In genomic region chr5:136296911-136297310, GRCm38 (mm10) we compare ENCODE assay signal across 21 mouse cellular contexts. TPM values are rescaled to one million over a fixed set of nuclear protein-coding genes. Genes with fewer than 3 reads are reported as not detected.
A peak's percentile ranks its signal among the peaks of the same experiment; 100 is the strongest.
DNase-seq lines count a peak whose midpoint lies in the region; ATAC-seq and TF ChIP-seq lines count a peak whose summit lies in the region.
"Had no signal": no experiment of that assay in that cellular context is flagged by ENCODE, and none has a peak within 500 bp of the region (broad histone marks: within the 10 kb centered on the region; RNA-seq: fewer than 3 reads in every experiment).

No protein-coding gene starts in this region.

- 0 out of 2 replicates have a peak overlapping the region, but pooled peaks have one; percentile 23 for H3K27ac ChIP-seq in hindbrain, embryonic 13.5 days
- no peak overlapping the region for H3K27ac ChIP-seq in hindbrain, embryonic 10.5 days
- H3K27ac ChIP-seq in forebrain, postnatal 0 days (ENCODE audit: low read depth, low read length), result no peak overlapping the region
- no peak overlapping the region for H3K27ac ChIP-seq in intestine, postnatal 0 days (ENCODE audit: low read depth, low read length)
- H3K27ac ChIP-seq: embryonic facial prominence, embryonic 10.5 days; limb, embryonic 15.5 days; liver, embryonic 15.5 days; macrophage; stomach, embryonic 15.5 days had no signal

- H3K9ac ChIP-seq in hindbrain, embryonic 13.5 days, result no peak overlapping the region
- no peak overlapping the region for H3K9ac ChIP-seq in forebrain, postnatal 0 days
- no peak overlapping the region for H3K9ac ChIP-seq in intestine, postnatal 0 days (ENCODE audit: low read depth, low read length)
- H3K9ac ChIP-seq: heart, embryonic 12.5 days; limb, embryonic 15.5 days; liver, embryonic 15.5 days; midbrain, embryonic 12.5 days; stomach, embryonic 15.5 days had no signal

- 37% methylated on average over 4 of the region's 4 CpGs for WGBS in hindbrain, embryonic 13.5 days
- 89% methylated on average over 4 of the region's 4 CpGs for WGBS in hindbrain, embryonic 10.5 days
- WGBS in forebrain, postnatal 0 days, result 26% methylated on average over 4 of the region's 4 CpGs
- WGBS in intestine, postnatal 0 days, result 90% methylated on average over 4 of the region's 4 CpGs

- H3K4me2 ChIP-seq in hindbrain, embryonic 13.5 days, result no peak overlapping the region
- H3K4me2 ChIP-seq in forebrain, postnatal 0 days (ENCODE audit: low read depth), result no peak overlapping the region
- H3K4me2 ChIP-seq in intestine, postnatal 0 days (replicated peaks; ENCODE audit: low read depth), result no peak overlapping the region
- H3K4me2 ChIP-seq: heart, embryonic 12.5 days; limb, embryonic 15.5 days; liver, embryonic 15.5 days; midbrain, embryonic 12.5 days; stomach, embryonic 15.5 days had no signal

- H3K27me3 ChIP-seq in hindbrain, embryonic 13.5 days, result no peaks in the 10 kb centered on the region
- no peaks in the 10 kb centered on the region for H3K27me3 ChIP-seq in hindbrain, embryonic 10.5 days (ENCODE audit: insufficient read depth, poor library complexity, severe bottlenecking)
- no peaks in the 10 kb centered on the region for H3K27me3 ChIP-seq in forebrain, postnatal 0 days (ENCODE audit: insufficient read depth, low read length)
- no peaks in the 10 kb centered on the region for H3K27me3 ChIP-seq in intestine, postnatal 0 days (replicated peaks; ENCODE audit: control insufficient read depth, insufficient read depth, low read length)
- H3K27me3 ChIP-seq: CH12.LX; heart, embryonic 12.5 days; limb, embryonic 15.5 days; liver, embryonic 15.5 days; midbrain, embryonic 12.5 days; stomach, embryonic 15.5 days had no signal

- no peak for DNase-seq in hindbrain, embryonic 10.5 days (ENCODE audit: low spot score)
- DNase-seq in Muller cell, postnatal 12 days (ENCODE audit: inconsistent ontology term), result peak; percentile 86
- peak; percentile 31 for DNase-seq in forebrain, postnatal 0 days
- peak; percentile 22 for DNase-seq in retina, embryonic 14.5 days (ENCODE audit: low spot score)
- no peak for DNase-seq in heart, adult 18-20 months
- DNase-seq: cerebellum, adult 2 months; gastrocnemius, adult 2 months; heart, postnatal 14 days; right cerebral cortex, postnatal 25 days; thymus, adult 18-20 months; thymus, postnatal 4 days had no signal

- no peaks in the 10 kb centered on the region for H3K9me3 ChIP-seq in hindbrain, embryonic 13.5 days
- H3K9me3 ChIP-seq in hindbrain, embryonic 10.5 days, result no peaks in the 10 kb centered on the region
- H3K9me3 ChIP-seq in forebrain, postnatal 0 days (ENCODE audit: low read length), result no peaks in the 10 kb centered on the region
- no peaks in the 10 kb centered on the region for H3K9me3 ChIP-seq in intestine, postnatal 0 days (ENCODE audit: control insufficient read depth)
- H3K9me3 ChIP-seq: embryonic facial prominence, embryonic 10.5 days; heart, embryonic 12.5 days; limb, embryonic 15.5 days; liver, embryonic 15.5 days; midbrain, embryonic 12.5 days; stomach, embryonic 15.5 days had no signal

- H3K4me3 ChIP-seq in hindbrain, embryonic 13.5 days, result no peak overlapping the region
- no peak overlapping the region for H3K4me3 ChIP-seq in hindbrain, embryonic 10.5 days
- H3K4me3 ChIP-seq in forebrain, postnatal 0 days (ENCODE audit: low read depth, low read length), result no peak overlapping the region
- no peak overlapping the region for H3K4me3 ChIP-seq in intestine, postnatal 0 days (ENCODE audit: low read depth, low read length)
- H3K4me3 ChIP-seq: embryonic facial prominence, embryonic 10.5 days; gastrocnemius, adult 2 months; heart, embryonic 12.5 days; limb, embryonic 15.5 days; liver, embryonic 15.5 days; midbrain, embryonic 12.5 days; stomach, embryonic 15.5 days had no signal

- TF ChIP-seq CTCF in forebrain, postnatal 0 days (IDR thresholded peaks at IDR 0.05; ENCODE audit: low read depth), result no peak
- no peak for TF ChIP-seq CTCF in intestine, postnatal 0 days (IDR thresholded peaks at IDR 0.05; ENCODE audit: low read depth)

- H3K36me3 ChIP-seq in hindbrain, embryonic 13.5 days, result peaks cover 47% of the 10 kb centered on the region
- peaks cover 98% of the 10 kb centered on the region for H3K36me3 ChIP-seq in hindbrain, embryonic 10.5 days
- H3K36me3 ChIP-seq in forebrain, postnatal 0 days (ENCODE audit: insufficient read depth), result peaks cover 26% of the 10 kb centered on the region; the same call in 1 of the 2 replicates
- peaks cover 33% of the 10 kb centered on the region for H3K36me3 ChIP-seq in intestine, postnatal 0 days (ENCODE audit: control insufficient read depth, insufficient read depth)

- peak; percentile 74 for ATAC-seq in hindbrain, embryonic 13.5 days (ENCODE audit: low FRiP score)
- ATAC-seq in forebrain, postnatal 0 days, result peak; percentile 36; the same call in 1 of the 2 replicates
- ATAC-seq in intestine, postnatal 0 days, result no peak

- H3K4me1 ChIP-seq in hindbrain, embryonic 13.5 days (replicated peaks), result peaks cover 52% of the 10 kb centered on the region
- no peaks in the 10 kb centered on the region for H3K4me1 ChIP-seq in hindbrain, embryonic 10.5 days (replicated peaks)
- peaks cover 16% of the 10 kb centered on the region for H3K4me1 ChIP-seq in forebrain, postnatal 0 days (ENCODE audit: insufficient read depth)
- no peaks in the 10 kb centered on the region for H3K4me1 ChIP-seq in intestine, postnatal 0 days (replicated peaks; ENCODE audit: control insufficient read depth, insufficient read depth, low read length)
- H3K4me1 ChIP-seq: embryonic facial prominence, embryonic 10.5 days; limb, embryonic 15.5 days; liver, embryonic 15.5 days; stomach, embryonic 15.5 days had no signal

RNA-seq across cellular contexts. Expression of gene Sh2b2, which starts 50.6 kb away (rescaled TPM):
- polyA plus RNA-seq in hindbrain, embryonic 13.5 days (2015; fragmentation: Nextera tagmentation; extraction: Ambion mirVana), result 22.2 and 25.5 TPM in 2 replicates
- polyA plus RNA-seq in hindbrain, embryonic 10.5 days (2016; fragmentation: Nextera tagmentation; extraction: Ambion mirVana), result 14.1 and 17.3 TPM in 2 replicates
- total RNA-seq in forebrain, postnatal 0 days (2014; rRNA removed), result 38.4 and 43.8 TPM in 2 replicates
- 21.0 and 22.7 TPM in 2 replicates for polyA plus RNA-seq in forebrain, postnatal 0 days (2015; fragmentation: Nextera tagmentation; extraction: Ambion mirVana)
- 1 to 10 TPM; 1.0 to 2.0 TPM for total RNA-seq in heart, adult 18-20 months (2021)
- polyA plus RNA-seq in intestine, postnatal 0 days (2015; fragmentation: Nextera tagmentation; extraction: Ambion mirVana), result 1.0 and 1.1 TPM in 2 replicates

Comparison
In these comparisons a context has a peak if more than half of its experiments do, and no peak if none do; other contexts are left out.
1. DNase-seq: peak in Muller cell, postnatal 12 days (single experiment), forebrain, postnatal 0 days (single experiment) and retina, embryonic 14.5 days (single experiment); none in hindbrain, embryonic 10.5 days (single experiment) and heart, adult 18-20 months (0 of 2).